Mouse (Mus musculus) cerebellum, adult 2 months (tissue): ENCODE results near the gene Ssr1.

ENCODE experiments used
- CTCF ChIP-seq: fragments of 200-500 bp; IDR thresholded peaks from 2 replicates; pipeline ENCODE4 v1.5.1; 2011; ENCODE audit warnings: low read depth, mild to moderate bottlenecking, control low read depth, low read length, moderate library complexity, borderline replicate concordance; ENCODE audit not compliant: insufficient read depth
- POLR2A ChIP-seq: fragments of 200-500 bp; IDR thresholded peaks from 2 replicates; pipeline ENCODE4 v1.6.1; 2011; ENCODE audit warnings: low read length, control low read depth, borderline replicate concordance; ENCODE audit not compliant: insufficient read depth

DNA sequence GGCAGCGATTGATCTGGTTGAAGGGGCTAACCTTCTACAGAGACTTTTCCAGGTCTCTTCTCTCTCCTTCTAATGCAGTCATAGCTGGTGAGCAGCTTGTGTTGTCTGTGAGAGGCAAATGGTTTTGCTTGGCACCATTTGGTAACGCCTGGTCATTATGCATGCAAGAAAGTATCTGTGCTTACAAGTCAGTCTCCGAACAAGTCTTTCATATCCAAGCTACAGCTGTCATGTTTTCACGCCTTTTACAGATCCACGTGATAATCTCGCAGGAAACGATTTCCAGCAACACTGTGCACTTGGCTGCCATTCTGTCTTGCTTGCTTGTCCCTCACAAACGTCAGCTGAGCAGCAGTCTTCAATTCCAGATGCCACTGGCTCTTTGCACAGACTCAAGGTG lies 24.0 kb downstream of the Ssr1 start:
- TF ChIP-seq CTCF (no peak), POLR2A (no peak)
